Mouse (Mus musculus): ENCODE results near the gene Lrrc36. TPM values are rescaled to one million over a fixed set of nuclear protein-coding genes. Genes with fewer than 3 reads are reported as not detected.

Lrrc36 gene
- total RNA-seq, 2 experiments from 2014 or later: 0.61 TPM; not detected in 1

- ATAC-seq (replicated peaks; ENCODE audit: low FRiP score, low TSS enrichment, poor library complexity, severe bottlenecking): 0 out of 2 replicates have a peak, but pooled peaks have one; percentile 45
Measured at GRCm38 (mm10) chr8:105476628-105477413, 63.5 kb downstream of the Lrrc36 start.

GRCm38 (mm10) chr8:105477792-105478191 lies 64.4 kb downstream of the Lrrc36 start:
- no peak for ATAC-seq (replicated peaks; ENCODE audit: low FRiP score, low TSS enrichment, poor library complexity, severe bottlenecking)

GRCm38 (mm10) chr8:105481013-105481412 lies 67.6 kb downstream of the Lrrc36 start:
- ATAC-seq (replicated peaks; ENCODE audit: low FRiP score, low TSS enrichment, poor library complexity, severe bottlenecking): no peak

- peak; percentile 64 for ATAC-seq (replicated peaks; ENCODE audit: low FRiP score, low TSS enrichment, poor library complexity, severe bottlenecking)
Measured at GRCm38 (mm10) chr8:105481453-105481852, 68.1 kb downstream of the Lrrc36 start.

GRCm38 (mm10) chr8:105482123-105482522 lies 68.8 kb downstream of the Lrrc36 start:
- no peak for ATAC-seq (replicated peaks; ENCODE audit: low FRiP score, low TSS enrichment, poor library complexity, severe bottlenecking)

GRCm38 (mm10) chr8:105483212-105484029 lies 70.0 kb downstream of the Lrrc36 start:
- peak; percentile 76 for ATAC-seq (replicated peaks; ENCODE audit: low FRiP score, low TSS enrichment, poor library complexity, severe bottlenecking)

DNA sequence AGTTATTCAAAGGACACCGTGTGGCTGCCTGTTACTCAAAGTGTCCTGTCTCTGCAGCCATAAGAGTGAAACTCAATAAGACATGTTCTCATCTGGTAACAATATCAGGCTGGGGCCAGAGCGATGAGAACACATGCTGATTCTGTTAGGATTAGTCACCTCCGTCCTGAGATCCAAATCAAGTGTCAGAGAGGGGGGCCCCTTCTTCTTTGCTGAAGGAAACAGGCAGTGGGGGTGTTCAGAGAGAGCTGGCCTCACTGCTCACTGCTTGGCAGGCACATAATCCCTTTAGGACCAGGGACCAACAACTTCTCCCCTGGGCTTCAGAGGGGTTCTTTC lies 70.6 kb downstream of the Lrrc36 start:
- no peak for ATAC-seq (replicated peaks; ENCODE audit: low FRiP score, low TSS enrichment, poor library complexity, severe bottlenecking)

GRCm38 (mm10) chr8:105484392-105484791 lies 71.0 kb downstream of the Lrrc36 start:
- 0 out of 2 replicates have a peak, but pooled peaks have one; percentile 33 for ATAC-seq (replicated peaks; ENCODE audit: low FRiP score, low TSS enrichment, poor library complexity, severe bottlenecking)

GRCm38 (mm10) chr8:105488082-105488481 lies 74.7 kb downstream of the Lrrc36 start:
- no peak for ATAC-seq (replicated peaks; ENCODE audit: low FRiP score, low TSS enrichment, poor library complexity, severe bottlenecking)

DNA sequence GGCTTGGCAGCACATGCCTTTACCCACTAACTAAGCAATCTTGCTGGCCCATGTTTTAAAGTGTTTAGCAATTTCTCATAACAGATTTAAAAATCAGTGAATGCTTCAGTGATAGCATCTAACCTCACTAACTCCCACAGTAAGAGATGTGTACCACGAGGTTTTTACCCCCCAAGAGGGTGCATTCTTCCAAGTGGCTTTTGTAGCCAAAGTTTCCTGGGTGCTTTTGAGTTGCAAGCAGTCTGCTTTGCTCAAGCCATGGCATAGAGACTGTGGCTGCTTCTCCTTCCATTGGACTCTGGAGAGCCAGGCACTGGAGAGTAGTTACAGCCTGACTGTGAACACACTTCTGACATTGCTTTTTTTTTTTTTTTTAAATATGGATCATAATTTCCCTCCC lies 75.9 kb downstream of the Lrrc36 start:
- no peak for ATAC-seq (replicated peaks; ENCODE audit: low FRiP score, low TSS enrichment, poor library complexity, severe bottlenecking)

GRCm38 (mm10) chr8:105493495-105493894 lies 80.1 kb downstream of the Lrrc36 start:
- no peak for ATAC-seq (replicated peaks; ENCODE audit: low FRiP score, low TSS enrichment, poor library complexity, severe bottlenecking)

GRCm38 (mm10) chr8:105494566-105494965 lies 81.2 kb downstream of the Lrrc36 start:
- no peak for ATAC-seq (replicated peaks; ENCODE audit: low FRiP score, low TSS enrichment, poor library complexity, severe bottlenecking)

DNA sequence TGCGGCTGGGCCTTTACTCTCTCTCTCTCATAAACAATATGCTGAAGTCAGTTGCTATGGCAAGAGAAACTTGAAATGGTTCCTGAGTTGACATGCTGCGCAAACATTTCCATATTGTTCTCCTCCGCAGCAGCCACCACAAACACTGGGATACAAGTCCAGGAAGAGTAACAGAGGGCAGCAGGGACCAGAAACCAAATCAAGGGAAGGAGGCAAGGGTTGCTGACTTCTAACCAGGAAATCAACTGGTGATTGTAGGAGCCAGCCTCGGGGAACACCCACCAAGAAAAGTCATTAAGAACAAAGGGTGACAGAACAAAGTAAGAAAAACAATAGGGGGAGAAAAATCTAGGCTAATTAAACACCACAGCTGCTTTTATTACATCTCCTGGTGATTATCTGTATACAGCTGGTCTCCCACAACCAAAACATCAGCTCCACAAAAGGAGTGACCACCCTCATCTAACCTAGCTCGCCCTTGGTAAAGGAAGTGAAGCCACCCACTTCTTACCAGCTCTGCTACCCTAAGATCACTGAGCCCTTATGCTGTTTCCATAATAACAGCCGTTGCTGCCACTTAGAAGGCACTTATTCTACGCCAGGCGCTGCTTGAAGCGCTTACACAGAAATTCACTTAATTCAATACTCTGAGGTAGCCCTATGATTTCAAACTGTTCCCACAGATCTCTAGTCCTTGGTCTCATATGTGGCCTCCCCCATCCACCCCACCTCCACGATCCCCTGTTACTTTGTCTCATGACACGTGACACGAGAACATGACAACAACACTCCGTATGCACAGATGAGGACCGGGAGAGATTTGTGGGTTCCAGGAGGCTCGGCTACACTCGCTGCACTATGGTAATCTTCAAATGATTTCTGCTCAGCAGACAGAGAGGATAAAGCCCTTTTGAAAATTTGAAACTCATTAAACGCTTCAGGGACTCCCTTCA lies 82.3 kb downstream of the Lrrc36 start:
- no peak for ATAC-seq (replicated peaks; ENCODE audit: low FRiP score, low TSS enrichment, poor library complexity, severe bottlenecking)

DNA sequence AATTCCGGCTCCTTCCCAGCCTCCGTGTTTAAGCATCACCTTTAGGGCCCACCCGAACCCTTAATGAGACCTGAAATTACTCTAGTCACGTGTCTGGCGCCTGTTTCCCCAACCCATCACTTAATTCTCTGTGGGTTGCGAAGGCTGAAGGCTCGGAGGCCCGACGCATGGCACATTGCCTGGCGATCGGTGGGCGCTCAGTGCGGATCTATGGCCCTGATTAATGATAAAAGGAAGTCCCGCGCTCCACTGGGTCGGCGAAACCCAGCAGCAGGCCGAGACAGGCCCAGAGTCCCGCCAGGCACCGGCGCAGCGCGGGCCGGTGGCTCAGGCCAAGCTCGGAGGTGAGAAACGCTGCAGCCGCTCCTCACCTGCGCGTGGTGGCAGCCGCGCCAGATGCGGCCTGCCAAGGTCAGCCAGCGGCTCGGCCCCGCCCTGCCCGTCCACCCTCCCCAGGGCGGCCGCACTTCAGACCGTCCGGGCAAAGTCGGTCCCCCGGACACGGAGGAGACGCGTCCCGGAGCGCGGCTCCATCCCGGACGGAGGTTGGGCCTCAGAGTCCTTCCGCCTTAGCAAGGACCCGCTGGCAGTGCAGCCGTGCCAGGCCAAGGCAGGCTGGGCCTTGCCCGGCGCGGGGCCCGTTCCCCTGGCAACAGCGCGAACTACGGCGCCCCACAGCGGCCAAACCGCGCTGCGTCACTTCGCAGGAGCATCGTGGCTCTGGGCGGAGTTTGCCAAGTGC lies 83.2 kb downstream of the Lrrc36 start, which contains the start of gene Zdhhc1:
Gene Zdhhc1, minus strand, starts transcription at position 464 of the 742 bp plus-strand sequence.
- peak; percentile 87 for ATAC-seq (replicated peaks; ENCODE audit: low FRiP score, low TSS enrichment, poor library complexity, severe bottlenecking)

DNA sequence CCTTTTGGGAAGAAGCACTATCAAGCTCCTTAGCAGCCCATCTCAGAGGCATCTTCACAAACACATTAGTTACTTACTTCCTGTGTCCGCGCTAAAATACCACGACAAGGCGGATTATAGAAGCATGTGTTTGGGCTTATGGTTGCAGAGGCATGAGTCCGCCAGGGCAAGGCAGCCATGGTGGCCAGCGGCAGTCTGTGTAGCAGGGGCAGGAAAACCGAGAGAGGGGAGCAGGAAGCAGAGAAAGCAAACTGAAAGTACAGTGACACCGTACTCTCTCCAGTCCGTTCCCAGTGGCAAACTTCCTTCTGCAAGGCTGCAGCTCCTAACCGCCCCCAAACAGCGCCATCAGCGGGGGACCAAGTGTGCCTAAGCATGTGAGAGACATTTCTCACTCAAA lies 86.4 kb downstream of the Lrrc36 start:
- no peak for ATAC-seq (replicated peaks; ENCODE audit: low FRiP score, low TSS enrichment, poor library complexity, severe bottlenecking)

DNA sequence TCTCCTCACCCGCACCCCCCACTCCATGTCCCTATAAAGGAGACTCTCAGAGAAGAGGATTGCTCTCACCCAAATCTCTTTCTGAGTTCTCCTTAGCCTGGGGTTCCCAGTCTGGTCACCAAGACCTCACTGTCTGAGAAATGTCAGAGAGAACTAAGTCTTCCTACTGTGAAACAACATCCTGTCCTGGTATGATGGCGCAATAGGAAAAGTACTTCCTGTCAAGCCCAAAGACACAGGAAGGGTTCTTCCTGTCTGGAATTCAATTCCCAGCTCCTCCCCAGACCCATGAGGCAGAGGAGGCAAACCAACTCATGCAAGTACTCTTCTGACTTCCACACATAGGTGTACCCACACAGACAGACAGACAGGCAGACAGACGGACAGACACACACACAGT lies 91.2 kb downstream of the Lrrc36 start:
- ATAC-seq (replicated peaks; ENCODE audit: low FRiP score, low TSS enrichment, poor library complexity, severe bottlenecking): no peak

DNA sequence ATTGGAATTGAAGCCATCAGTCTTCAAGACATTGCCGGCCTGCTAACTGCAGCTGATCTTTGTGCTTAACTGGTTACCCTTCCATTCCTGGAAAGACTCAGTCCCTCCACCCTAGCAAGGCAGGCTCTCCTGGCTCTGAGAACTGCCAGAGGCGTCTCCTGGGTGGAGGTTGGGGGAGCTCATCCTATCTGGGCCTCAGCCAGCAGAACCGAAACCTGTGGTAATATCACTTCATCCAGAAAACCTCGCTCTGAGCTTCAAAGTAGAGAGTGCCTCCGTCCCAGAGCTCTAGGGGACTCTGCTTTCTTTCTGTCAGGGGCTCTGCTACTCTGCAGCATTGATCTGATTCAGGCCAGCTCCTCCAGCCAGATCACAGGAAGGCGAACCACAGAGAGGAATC lies 93.6 kb downstream of the Lrrc36 start:
- ATAC-seq (replicated peaks; ENCODE audit: low FRiP score, low TSS enrichment, poor library complexity, severe bottlenecking): no peak

DNA sequence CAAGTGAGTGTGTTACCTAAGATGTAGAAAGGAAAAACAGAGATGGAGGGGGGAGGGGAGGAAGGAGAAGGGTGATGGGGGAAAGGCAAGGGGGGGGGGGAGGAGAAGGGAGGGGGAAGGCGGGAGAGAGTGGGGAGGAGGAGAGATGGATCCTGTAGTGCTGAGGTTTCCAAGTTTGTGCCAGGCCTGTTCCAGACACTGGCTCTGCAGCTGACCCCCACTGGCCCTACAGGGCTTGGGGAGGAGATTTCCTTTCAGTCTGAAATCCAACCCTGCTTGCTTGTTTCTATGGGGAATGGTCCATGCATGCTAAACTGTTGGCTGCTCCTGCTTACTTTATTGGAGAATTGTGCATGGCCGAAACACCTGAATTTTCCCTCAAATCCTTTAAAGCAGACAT lies 95.4 kb downstream of the Lrrc36 start:
- no peak for ATAC-seq (replicated peaks; ENCODE audit: low FRiP score, low TSS enrichment, poor library complexity, severe bottlenecking)

Data from megakaryocyte-erythroid progenitor cell, adult 5-6 weeks (primary cell).